Mouse (Mus musculus): ENCODE results near the gene Slc30a1. TPM values are rescaled to one million over a fixed set of nuclear protein-coding genes. Genes with fewer than 3 reads are reported as not detected.

The Slc30a1 gene
- polyA plus RNA-seq, 1 experiment from 2014 or later = 3.1 TPM

DNA sequence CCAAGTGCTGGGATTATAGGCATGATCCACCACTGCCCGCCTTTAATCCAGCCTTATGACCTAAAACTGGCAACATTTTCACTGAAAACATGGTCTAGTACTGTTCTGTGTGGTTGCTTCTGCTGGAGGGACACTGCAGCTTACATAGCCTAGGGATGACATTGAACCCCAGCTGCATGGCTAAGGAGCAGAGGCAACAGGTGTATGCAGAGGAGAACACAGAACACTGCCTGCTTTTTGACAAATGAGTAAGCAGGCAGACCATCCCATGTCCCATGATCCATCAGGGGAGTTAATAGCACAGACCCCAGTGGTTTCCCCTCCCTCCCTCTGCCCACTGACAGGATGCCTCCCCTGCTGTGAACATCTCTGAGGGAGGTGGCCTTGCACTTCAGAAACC is 9.0 kb downstream of the Slc30a1 start:
- Histone ChIP-seq H3K4me1 (ENCODE audit: control insufficient read depth in 2 of 2, insufficient read depth in 2 of 2, low read length in 2 of 2) (peaks cover 2 to 12% of the 10 kb centered on the region in 2 experiments; a peak in 3 of 4 replicates), H3K27ac (replicated peaks in 1 of 2; ENCODE audit: control insufficient read depth in 1 of 2, insufficient read depth in 1 of 2, low read depth in 2 of 2, low read length in 2 of 2) (no peak overlapping the region), H3K27me3 (ENCODE audit: control insufficient read depth, insufficient read depth, low read length) (no peaks in the 10 kb centered on the region), H3K9me3 (ENCODE audit: control insufficient read depth, low read length) (no peaks in the 10 kb centered on the region), H3K9ac (ENCODE audit: low read length) (no peak overlapping the region), H3K4me2 (ENCODE audit: low read length) (no peak overlapping the region), H3K4me3 (ENCODE audit: control insufficient read depth in 1 of 2, insufficient read depth in 1 of 2, low read depth in 1 of 2, low read length in 2 of 2) (no peak overlapping the region), H3K36me3 (ENCODE audit: control insufficient read depth, insufficient read depth, low read length) (peaks cover 14% of the 10 kb centered on the region)
- 65% methylated on average over 1 of the region's 1 CpGs for WGBS
- no peak for ATAC-seq (ENCODE audit: insufficient number of reproducible peaks, insufficient read depth, low FRiP score, low read depth)

GRCm38 (mm10) chr1:191916876-191917275 is 10.3 kb downstream of the Slc30a1 start:
- Histone ChIP-seq H3K9me3 (ENCODE audit: control insufficient read depth, low read length) (0 out of 2 replicates have a peak, but pooled peaks cover 7% of the 10 kb centered on the region), H3K4me3 (ENCODE audit: control insufficient read depth in 1 of 2, insufficient read depth in 1 of 2, low read depth in 1 of 2, low read length in 2 of 2) (no peak overlapping the region), H3K4me2 (ENCODE audit: low read length) (no peak overlapping the region), H3K36me3 (ENCODE audit: control insufficient read depth, insufficient read depth, low read length) (peaks cover 8% of the 10 kb centered on the region; the same call in 1 of the 2 replicates), H3K9ac (ENCODE audit: low read length) (no peak overlapping the region), H3K27ac (replicated peaks in 1 of 2; ENCODE audit: control insufficient read depth in 1 of 2, insufficient read depth in 1 of 2, low read depth in 2 of 2, low read length in 2 of 2) (no peak overlapping the region), H3K4me1 (ENCODE audit: control insufficient read depth in 2 of 2, insufficient read depth in 2 of 2, low read length in 2 of 2) (peaks cover 0 to 4% of the 10 kb centered on the region in 2 experiments; a peak in 1 of 4 replicates), H3K27me3 (ENCODE audit: control insufficient read depth, insufficient read depth, low read length) (no peaks in the 10 kb centered on the region)
- WGBS = 65% methylated on average over 5 of the region's 5 CpGs
- no peak for ATAC-seq (ENCODE audit: insufficient number of reproducible peaks, insufficient read depth, low FRiP score, low read depth)

DNA sequence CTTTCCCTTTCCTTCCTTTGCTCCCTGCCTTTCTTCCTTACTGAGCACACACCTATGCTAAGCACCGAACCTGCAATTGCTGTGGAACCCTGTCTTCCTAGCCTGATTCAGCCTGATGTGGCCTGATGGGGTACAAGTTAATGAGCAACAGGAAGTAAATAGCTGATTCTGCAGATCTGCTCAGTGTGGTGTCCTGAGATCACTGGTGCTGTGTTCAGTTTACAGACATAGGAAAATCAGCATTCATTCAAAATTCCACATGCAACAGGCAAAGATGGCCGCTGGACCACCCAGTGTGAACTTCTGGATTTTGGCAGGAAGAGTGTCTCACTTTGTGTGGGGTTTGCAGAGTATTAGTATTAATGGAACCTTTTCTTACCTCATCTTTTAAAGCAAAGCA is 12.8 kb downstream of the Slc30a1 start:
- WGBS = 88% methylated on average over 2 of the region's 2 CpGs
- ATAC-seq (ENCODE audit: insufficient number of reproducible peaks, insufficient read depth, low FRiP score, low read depth) = no peak
- 0 out of 2 replicates have a peak, but pooled peaks cover 7% of the 10 kb centered on the region for H3K9me3 ChIP-seq (ENCODE audit: control insufficient read depth, low read length)
- H3K4me1 ChIP-seq (ENCODE audit: control insufficient read depth in 2 of 2, insufficient read depth in 2 of 2, low read length in 2 of 2) = no peaks in the 10 kb centered on the region
- no peak overlapping the region for H3K9ac ChIP-seq (ENCODE audit: low read length)
- H3K4me2 ChIP-seq (ENCODE audit: low read length) = no peak overlapping the region
- no peaks in the 10 kb centered on the region for H3K27me3 ChIP-seq (ENCODE audit: control insufficient read depth, insufficient read depth, low read length)
- H3K27ac ChIP-seq (replicated peaks in 1 of 2; ENCODE audit: control insufficient read depth in 1 of 2, insufficient read depth in 1 of 2, low read depth in 2 of 2, low read length in 2 of 2) = no peak overlapping the region
- no peak overlapping the region for H3K4me3 ChIP-seq (ENCODE audit: control insufficient read depth in 1 of 2, insufficient read depth in 1 of 2, low read depth in 1 of 2, low read length in 2 of 2)
- no peaks in the 10 kb centered on the region for H3K36me3 ChIP-seq (ENCODE audit: control insufficient read depth, insufficient read depth, low read length)

GRCm38 (mm10) chr1:191921701-191922100 is 15.1 kb downstream of the Slc30a1 start:
- Histone ChIP-seq H3K27ac (replicated peaks in 1 of 2; ENCODE audit: control insufficient read depth in 1 of 2, insufficient read depth in 1 of 2, low read depth in 2 of 2, low read length in 2 of 2) (no peak overlapping the region), H3K36me3 (ENCODE audit: control insufficient read depth, insufficient read depth, low read length) (no peaks in the 10 kb centered on the region), H3K9me3 (ENCODE audit: control insufficient read depth, low read length) (0 out of 2 replicates have a peak, but pooled peaks cover 7% of the 10 kb centered on the region), H3K4me2 (ENCODE audit: low read length) (no peak overlapping the region), H3K27me3 (ENCODE audit: control insufficient read depth, insufficient read depth, low read length) (no peaks in the 10 kb centered on the region), H3K4me1 (ENCODE audit: control insufficient read depth in 2 of 2, insufficient read depth in 2 of 2, low read length in 2 of 2) (no peaks in the 10 kb centered on the region), H3K9ac (ENCODE audit: low read length) (no peak overlapping the region), H3K4me3 (ENCODE audit: control insufficient read depth in 1 of 2, insufficient read depth in 1 of 2, low read depth in 1 of 2, low read length in 2 of 2) (no peak overlapping the region)
- 92% methylated on average over 3 of the region's 3 CpGs for WGBS
- no peak for ATAC-seq (ENCODE audit: insufficient number of reproducible peaks, insufficient read depth, low FRiP score, low read depth)

DNA sequence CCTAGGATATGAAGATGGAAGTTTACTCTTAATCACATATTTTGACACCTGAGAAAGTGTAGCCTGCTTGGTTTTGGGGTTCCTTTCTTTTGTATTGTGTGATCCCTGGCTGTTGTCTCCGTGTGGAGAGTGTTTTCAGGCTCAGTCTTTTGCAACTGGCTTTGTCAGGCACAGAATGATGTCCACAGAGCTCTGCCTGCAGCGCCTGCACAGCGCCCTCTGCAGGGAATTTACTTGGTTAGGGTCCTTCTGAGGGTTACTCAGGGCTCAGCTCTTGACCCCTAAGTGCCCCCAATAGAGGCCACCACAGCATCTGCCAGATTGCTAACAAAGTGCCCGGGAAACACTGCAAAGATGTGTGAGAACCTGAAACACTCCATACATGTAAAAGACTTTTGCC is 18.9 kb downstream of the Slc30a1 start:
- 55% methylated on average over 4 of the region's 4 CpGs for WGBS
- no peak for ATAC-seq (ENCODE audit: insufficient number of reproducible peaks, insufficient read depth, low FRiP score, low read depth)
- Histone ChIP-seq H3K27ac (replicated peaks in 1 of 2; ENCODE audit: control insufficient read depth in 1 of 2, insufficient read depth in 1 of 2, low read depth in 2 of 2, low read length in 2 of 2) (no peak overlapping the region), H3K27me3 (ENCODE audit: control insufficient read depth, insufficient read depth, low read length) (no peaks in the 10 kb centered on the region), H3K9ac (ENCODE audit: low read length) (no peak overlapping the region), H3K36me3 (ENCODE audit: control insufficient read depth, insufficient read depth, low read length) (no peaks in the 10 kb centered on the region), H3K9me3 (ENCODE audit: control insufficient read depth, low read length) (0 out of 2 replicates have a peak, but pooled peaks cover 7% of the 10 kb centered on the region), H3K4me1 (ENCODE audit: control insufficient read depth in 2 of 2, insufficient read depth in 2 of 2, low read length in 2 of 2) (peaks cover 3 to 5% of the 10 kb centered on the region in 2 experiments; a peak in 3 of 4 replicates), H3K4me2 (ENCODE audit: low read length) (no peak overlapping the region), H3K4me3 (ENCODE audit: control insufficient read depth in 1 of 2, insufficient read depth in 1 of 2, low read depth in 1 of 2, low read length in 2 of 2) (no peak overlapping the region)

DNA sequence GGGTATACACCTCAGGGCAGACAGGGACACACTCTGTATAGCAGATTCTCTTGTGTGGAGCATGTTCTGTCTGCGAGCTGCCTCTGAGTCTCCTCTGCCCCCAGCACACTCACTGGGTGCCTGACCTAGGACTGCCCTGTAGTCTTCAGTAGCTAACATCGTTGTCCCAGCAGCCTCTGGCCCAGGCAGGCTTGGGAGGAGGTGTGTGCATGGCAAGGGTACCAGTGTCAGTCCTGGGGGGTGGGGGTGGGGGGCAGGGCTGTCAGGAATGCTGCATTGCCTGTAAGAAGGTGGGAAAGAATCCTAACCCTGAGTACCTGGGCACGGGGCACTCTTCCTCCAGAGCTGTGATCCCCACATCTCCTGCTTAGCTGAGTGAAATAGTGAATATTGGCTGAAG is 20.1 kb downstream of the Slc30a1 start:
- no peak overlapping the region for H3K9ac ChIP-seq (ENCODE audit: low read length)
- H3K9me3 ChIP-seq (ENCODE audit: control insufficient read depth, low read length) = no peaks in the 10 kb centered on the region
- H3K4me2 ChIP-seq (ENCODE audit: low read length) = no peak overlapping the region
- no peaks in the 10 kb centered on the region for H3K27me3 ChIP-seq (ENCODE audit: control insufficient read depth, insufficient read depth, low read length)
- 58% methylated on average over 3 of the region's 3 CpGs for WGBS
- ATAC-seq (ENCODE audit: insufficient number of reproducible peaks, insufficient read depth, low FRiP score, low read depth) = no peak
- H3K4me1 ChIP-seq (ENCODE audit: control insufficient read depth in 2 of 2, insufficient read depth in 2 of 2, low read length in 2 of 2) = peaks cover 3 to 5% of the 10 kb centered on the region in 2 experiments; a peak in 3 of 4 replicates
- H3K4me3 ChIP-seq (ENCODE audit: control insufficient read depth in 1 of 2, insufficient read depth in 1 of 2, low read depth in 1 of 2, low read length in 2 of 2) = no peak overlapping the region
- H3K27ac ChIP-seq (replicated peaks in 1 of 2; ENCODE audit: control insufficient read depth in 1 of 2, insufficient read depth in 1 of 2, low read depth in 2 of 2, low read length in 2 of 2) = no peak overlapping the region
- H3K36me3 ChIP-seq (ENCODE audit: control insufficient read depth, insufficient read depth, low read length) = no peaks in the 10 kb centered on the region

- no peak overlapping the region for H3K4me2 ChIP-seq (ENCODE audit: low read length)
- H3K9ac ChIP-seq (ENCODE audit: low read length) = no peak overlapping the region
- no peaks in the 10 kb centered on the region for H3K9me3 ChIP-seq (ENCODE audit: control insufficient read depth, low read length)
- WGBS = 72% methylated on average over 7 of the region's 7 CpGs
- peaks cover 3 to 5% of the 10 kb centered on the region in 2 experiments; a peak in 3 of 4 replicates for H3K4me1 ChIP-seq (ENCODE audit: control insufficient read depth in 2 of 2, insufficient read depth in 2 of 2, low read length in 2 of 2)
- H3K27ac ChIP-seq (replicated peaks in 1 of 2; ENCODE audit: control insufficient read depth in 1 of 2, insufficient read depth in 1 of 2, low read depth in 2 of 2, low read length in 2 of 2) = no peak overlapping the region
- H3K4me3 ChIP-seq (ENCODE audit: control insufficient read depth in 1 of 2, insufficient read depth in 1 of 2, low read depth in 1 of 2, low read length in 2 of 2) = no peak overlapping the region
- no peaks in the 10 kb centered on the region for H3K36me3 ChIP-seq (ENCODE audit: control insufficient read depth, insufficient read depth, low read length)
- no peak for ATAC-seq (ENCODE audit: insufficient number of reproducible peaks, insufficient read depth, low FRiP score, low read depth)
- H3K27me3 ChIP-seq (ENCODE audit: control insufficient read depth, insufficient read depth, low read length) = no peaks in the 10 kb centered on the region
Observed at GRCm38 (mm10) chr1:191928345-191928744, 21.8 kb downstream of the Slc30a1 start.

- Histone ChIP-seq H3K4me1 (ENCODE audit: control insufficient read depth in 2 of 2, insufficient read depth in 2 of 2, low read length in 2 of 2) (peaks cover 3 to 5% of the 10 kb centered on the region in 2 experiments; a peak in 3 of 4 replicates), H3K9me3 (ENCODE audit: control insufficient read depth, low read length) (no peaks in the 10 kb centered on the region), H3K4me3 (ENCODE audit: control insufficient read depth in 1 of 2, insufficient read depth in 1 of 2, low read depth in 1 of 2, low read length in 2 of 2) (no peak overlapping the region), H3K27me3 (ENCODE audit: control insufficient read depth, insufficient read depth, low read length) (no peaks in the 10 kb centered on the region), H3K27ac (replicated peaks in 1 of 2; ENCODE audit: control insufficient read depth in 1 of 2, insufficient read depth in 1 of 2, low read depth in 2 of 2, low read length in 2 of 2) (no peak overlapping the region), H3K36me3 (ENCODE audit: control insufficient read depth, insufficient read depth, low read length) (no peaks in the 10 kb centered on the region), H3K9ac (ENCODE audit: low read length) (no peak overlapping the region), H3K4me2 (ENCODE audit: low read length) (no peak overlapping the region)
- no peak for ATAC-seq (ENCODE audit: insufficient number of reproducible peaks, insufficient read depth, low FRiP score, low read depth)
- 56% methylated on average over 8 of the region's 8 CpGs for WGBS
Observed at GRCm38 (mm10) chr1:191929065-191929464, 22.5 kb downstream of the Slc30a1 start.
